Mouse (Mus musculus) spleen, adult 2 months (tissue): ENCODE data around the gene Gm2075. TPM values are rescaled to one million over a fixed set of nuclear protein-coding genes. Genes with fewer than 3 reads are reported as not detected.
"Not testable (repeated sequence)": the region's sequence is repeated elsewhere in the genome, so short reads cannot be mapped to it uniquely, and the experiment has no call there.

ENCODE experiments used
- DNase-seq, 2 experiments: peaks; one replicate each; pipeline versions ENCODE4 v3.0.0 to v3.0.0-alpha.2; 2012 to 2021; ENCODE audit warnings: low spot score in 2 of 2, low read depth in 1 of 2
- H3K27ac ChIP-seq: fragments of 200-500 bp; 2 replicates; pipeline ENCODE4 v1.5.1; 2012; ENCODE audit warnings: low read length, inconsistent platforms; ENCODE audit not compliant: insufficient read depth
- H3K27me3 ChIP-seq: fragments of 200-500 bp; 2 replicates; pipeline ENCODE4 v1.6.1; 2012; ENCODE audit warnings: mild to moderate bottlenecking, moderate library complexity, low read length, inconsistent platforms; ENCODE audit not compliant: control insufficient read depth, insufficient read depth
- H3K36me3 ChIP-seq: fragments of 200-500 bp; 2 replicates; pipeline ENCODE4 v1.6.1; 2012; ENCODE audit warnings: mild to moderate bottlenecking, low read length, inconsistent platforms; ENCODE audit not compliant: control insufficient read depth, insufficient read depth
- H3K4me1 ChIP-seq: fragments of 200-500 bp; 2 replicates; pipeline ENCODE4 v1.6.1; 2011; ENCODE audit warnings: inconsistent platforms; ENCODE audit not compliant: control insufficient read depth, insufficient read depth, insufficient read length
- H3K4me3 ChIP-seq: fragments of 200-500 bp; 2 replicates; pipeline ENCODE4 v1.5.1; 2011; ENCODE audit warnings: mild to moderate bottlenecking, inconsistent platforms; ENCODE audit not compliant: insufficient read depth, insufficient read length; ENCODE audit errors: extremely low read depth
- WGBS: fragments of 180-500 bp; shearing (Covaris S2); methylation state at CpG from one replicate; pipeline ENCODE4 v1.1.7; 2018; 5-methylcytosine and 5-hydroxymethylcytosine counted together
- polyA plus RNA-seq: library from polyadenylated mRNA; depleted of rRNA; stranded (reverse); fragments of >200 nt; gene quantifications from 2 replicates; pipeline ENCODE4 v1.2.3, GENCODE M21; 2012; rRNA removed

The Gm2075 gene
- polyA plus RNA-seq: not detected in 2 replicates

DNA sequence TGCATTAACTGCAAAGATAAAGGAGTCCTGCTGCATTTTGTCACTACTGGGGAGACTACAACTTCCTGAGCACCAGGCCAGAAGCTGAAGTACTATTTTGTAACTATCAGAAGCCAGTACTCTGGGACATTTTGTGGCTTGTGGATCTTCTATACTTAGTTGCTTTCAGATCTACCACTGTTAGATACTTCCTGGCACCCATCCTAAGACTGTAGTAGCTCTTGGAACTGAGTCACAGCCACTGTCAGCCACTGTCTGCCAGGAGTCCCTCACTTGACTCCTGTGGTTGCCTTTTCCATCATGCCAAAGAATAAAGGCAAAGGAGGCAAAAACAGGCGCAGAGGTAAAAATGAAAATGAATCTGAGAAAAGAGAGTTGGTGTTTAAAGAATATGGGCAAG is at the start of gene Gm2075:
Gene Gm2075, plus strand, starts transcription at position 301 of the 400 bp plus-strand sequence.
- H3K27me3 ChIP-seq, DNase-seq, H3K4me3 ChIP-seq, H3K27ac ChIP-seq, H3K4me1 ChIP-seq, H3K36me3 ChIP-seq: not testable (repeated sequence)
- 100% methylated on average over 1 of the region's 1 CpGs for WGBS

DNA sequence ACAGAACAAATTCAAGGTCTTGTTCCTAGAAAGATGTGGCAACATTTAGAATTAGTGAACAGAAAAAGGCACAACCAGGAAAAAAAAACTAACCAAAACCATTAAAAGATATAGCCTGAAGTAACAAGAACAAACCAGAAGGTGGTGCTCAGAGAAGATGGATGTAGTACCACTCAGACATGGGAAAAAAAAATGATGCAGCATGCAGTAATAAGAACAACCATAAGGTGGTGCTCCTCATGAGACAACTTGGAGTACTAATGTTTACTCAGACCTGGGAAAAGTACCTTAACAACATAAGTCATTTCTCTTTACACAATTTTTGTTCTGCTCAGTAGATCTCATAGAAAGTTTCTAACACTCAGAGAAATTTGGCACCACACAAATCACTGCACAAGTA is 27.6 kb upstream of the Gm2075 start:
- not testable (repeated sequence) for H3K4me3 ChIP-seq, H3K36me3 ChIP-seq, H3K27ac ChIP-seq, H3K4me1 ChIP-seq, H3K27me3 ChIP-seq, DNase-seq

DNA sequence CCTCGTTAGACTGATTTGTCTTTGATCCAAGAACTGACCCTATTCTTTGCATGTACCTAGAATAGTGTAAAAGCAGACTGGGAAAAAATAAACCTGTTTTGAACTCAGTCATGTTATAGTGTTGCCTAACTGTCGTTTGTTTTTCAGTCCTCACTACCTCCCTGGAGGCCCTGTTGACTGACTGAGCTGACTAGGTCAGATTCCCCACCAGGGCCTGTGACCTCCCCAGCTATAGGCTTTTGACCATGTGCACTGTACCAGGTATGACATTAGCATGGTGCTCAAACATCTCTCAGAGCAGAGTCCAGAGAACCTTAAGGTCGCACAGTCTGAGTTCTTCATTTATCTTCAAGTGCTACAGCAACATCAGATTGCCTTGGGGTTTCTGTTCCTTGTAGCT is 7.5 kb upstream of the Gm2075 start:
- 72% methylated on average over 3 of the region's 3 CpGs for WGBS

DNA sequence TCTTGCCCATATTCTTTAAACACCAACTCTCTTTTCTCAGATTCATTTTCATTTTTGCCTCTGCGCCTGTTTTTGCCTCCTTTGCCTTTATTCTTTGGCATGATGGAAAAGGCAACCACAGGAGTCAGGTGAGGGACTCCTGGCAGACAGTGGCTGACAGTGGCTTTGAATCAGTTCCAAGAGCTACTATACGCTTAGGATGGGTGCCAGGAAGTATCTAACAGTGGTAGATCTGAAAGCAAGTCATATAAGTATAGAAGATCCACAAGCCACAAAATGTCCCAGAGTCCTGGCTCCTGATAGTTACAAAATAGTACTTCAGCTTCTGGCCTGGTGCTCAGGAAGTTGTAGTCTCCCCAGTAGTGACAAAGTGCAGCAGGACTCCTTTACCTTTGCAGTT is 7.0 kb downstream of the Gm2075 start, which contains the start of gene Gm6803:
Gene Gm6803, minus strand, starts transcription at position 101 of the 400 bp plus-strand sequence.
- not testable (repeated sequence) for H3K4me3 ChIP-seq, H3K27ac ChIP-seq, H3K4me1 ChIP-seq, H3K36me3 ChIP-seq, DNase-seq, H3K27me3 ChIP-seq
- WGBS: 73% methylated on average over 2 of the region's 2 CpGs

More for the DNA sequence above, 7.5 kb upstream of the Gm2075 start:
- not testable (repeated sequence) for H3K4me1 ChIP-seq, DNase-seq, H3K4me3 ChIP-seq, H3K27ac ChIP-seq, H3K27me3 ChIP-seq, H3K36me3 ChIP-seq

DNA sequence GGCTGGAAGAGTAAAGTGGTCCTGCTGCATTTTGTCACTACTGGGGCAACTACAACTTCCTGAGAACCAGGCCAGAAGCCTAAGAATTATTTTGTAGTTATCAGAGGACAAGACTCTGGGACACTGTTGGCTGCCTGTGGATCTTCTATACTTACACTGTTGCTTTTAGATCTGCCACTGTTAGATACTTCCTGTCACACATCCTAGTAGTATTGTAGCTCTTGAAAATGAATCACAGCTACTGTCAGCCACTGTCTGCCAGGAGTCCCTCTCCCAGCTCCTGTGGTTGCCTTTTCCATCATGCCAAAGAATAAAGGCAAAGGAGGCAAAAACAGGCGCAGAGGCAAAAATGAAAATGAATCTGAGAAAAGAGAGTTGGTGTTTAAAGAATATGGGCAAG is 15.1 kb downstream of the Gm2075 start, which contains the start of gene Gm2056:
Gene Gm2056, plus strand, starts transcription at position 301 of the 400 bp plus-strand sequence.
- H3K27ac ChIP-seq, H3K4me3 ChIP-seq, H3K4me1 ChIP-seq, DNase-seq, H3K36me3 ChIP-seq, H3K27me3 ChIP-seq: not testable (repeated sequence)
- 79% methylated on average over 1 of the region's 1 CpGs for WGBS

DNA sequence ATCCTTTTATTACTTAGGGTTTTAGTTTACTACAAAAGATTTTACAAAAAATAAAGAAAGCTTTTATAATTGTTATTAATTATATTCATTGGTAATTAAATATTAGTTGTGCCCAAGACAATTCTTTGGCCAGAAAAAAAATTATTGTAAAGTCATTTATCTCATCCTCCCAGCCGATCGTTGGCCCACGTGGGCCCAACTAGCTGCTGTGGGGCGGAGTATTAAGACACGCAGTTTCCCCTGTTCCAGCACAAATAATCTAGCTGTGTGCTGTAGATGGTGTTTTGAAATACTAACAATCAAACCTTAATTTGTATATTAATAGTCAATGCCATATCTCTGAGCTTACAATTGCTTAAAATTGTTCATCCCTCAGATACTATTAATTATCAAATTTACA is 20.6 kb downstream of the Gm2075 start:
- H3K27ac ChIP-seq, H3K27me3 ChIP-seq, DNase-seq, H3K36me3 ChIP-seq, H3K4me1 ChIP-seq, H3K4me3 ChIP-seq: not testable (repeated sequence)
- 91% methylated on average over 5 of the region's 5 CpGs for WGBS

DNA sequence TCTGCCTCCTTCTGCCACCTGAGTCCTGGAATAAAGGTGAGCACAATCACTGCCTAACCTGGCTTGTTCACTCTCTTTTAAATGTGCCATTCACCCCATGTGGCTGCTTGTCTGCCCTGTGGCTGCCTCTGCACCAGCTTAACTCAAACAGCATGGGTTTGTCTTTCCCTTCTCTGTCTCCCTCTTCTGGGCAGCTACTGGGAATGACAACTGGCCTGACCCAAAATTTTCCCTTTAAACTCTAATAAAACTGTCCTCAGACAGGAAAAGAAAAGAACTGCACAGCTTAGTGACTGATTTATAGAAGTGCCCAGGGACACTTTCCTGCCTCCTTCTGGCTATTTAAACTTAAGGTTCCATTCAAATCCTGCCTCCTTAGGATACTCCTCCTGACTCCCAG is 27.4 kb downstream of the Gm2075 start:
- H3K36me3 ChIP-seq, H3K4me3 ChIP-seq, H3K27ac ChIP-seq, DNase-seq, H3K4me1 ChIP-seq, H3K27me3 ChIP-seq: not testable (repeated sequence)

DNA sequence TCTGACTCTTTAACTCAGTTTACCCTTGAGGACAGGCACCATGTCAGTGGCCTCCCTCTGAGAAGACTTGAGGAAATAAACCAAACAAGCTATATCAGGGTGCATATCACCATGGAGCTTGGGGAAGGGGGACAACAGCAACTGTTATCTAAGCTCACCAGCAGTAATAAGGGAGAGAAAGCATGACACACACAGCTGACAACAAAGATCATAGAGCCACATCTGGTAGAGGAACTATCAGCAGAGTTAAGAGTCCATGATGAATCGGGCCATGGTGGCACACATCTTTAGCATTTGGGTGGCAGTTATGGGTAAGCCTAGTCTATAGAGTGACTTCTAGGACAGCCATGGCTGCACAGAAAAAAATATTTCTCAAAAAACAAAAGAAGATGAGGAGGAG is 28.1 kb downstream of the Gm2075 start:
- not testable (repeated sequence) for H3K36me3 ChIP-seq, H3K4me3 ChIP-seq, H3K27ac ChIP-seq, H3K27me3 ChIP-seq, H3K4me1 ChIP-seq, DNase-seq
- WGBS: 95% methylated on average over 1 of the region's 1 CpGs

DNA sequence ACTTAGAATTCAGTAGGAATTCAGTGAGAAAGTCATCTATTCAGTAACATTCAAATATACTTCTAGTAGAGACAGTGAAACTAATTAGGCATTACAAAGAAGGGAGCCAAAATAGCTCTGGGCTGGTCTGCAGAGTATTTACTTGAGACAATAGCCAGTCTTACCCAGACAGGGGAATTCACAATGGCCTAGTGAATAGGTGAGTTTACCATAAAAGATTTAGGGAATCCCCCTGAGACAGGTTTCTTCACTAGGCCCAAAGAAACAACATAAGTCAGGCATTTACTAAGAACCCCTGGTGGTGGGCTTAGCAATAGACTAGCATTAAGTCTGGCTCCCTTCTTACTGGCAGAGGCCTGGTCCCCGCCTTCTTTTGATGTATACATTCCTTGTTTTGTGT is 33.6 kb downstream of the Gm2075 start:
- H3K27me3 ChIP-seq, H3K4me1 ChIP-seq, H3K4me3 ChIP-seq, DNase-seq, H3K27ac ChIP-seq, H3K36me3 ChIP-seq: not testable (repeated sequence)
- 68% methylated on average over 1 of the region's 1 CpGs for whole genome bisulfite sequencing

Other genes starting within 250 kb of the Gm2075 start
- gene Gm21319, start 236.1 kb upstream of the Gm2075 start, polyA plus RNA-seq: not detected in 2 replicates
- not detected in 2 replicates for gene Gm21936, start 216.3 kb upstream of the Gm2075 start, polyA plus RNA-seq
- gene BB287469, start 195.3 kb upstream of the Gm2075 start, polyA plus RNA-seq: not detected in 2 replicates
- gene Gm2001, start 169.5 kb upstream of the Gm2075 start, polyA plus RNA-seq: not detected in 2 replicates
- gene Gm2016, start 137.8 kb upstream of the Gm2075 start, polyA plus RNA-seq: not detected in 2 replicates
- not detected in 2 replicates for gene Gm2022, start 116.5 kb upstream of the Gm2075 start, polyA plus RNA-seq
- not detected in 2 replicates for gene Gm2035, start 92.0 kb upstream of the Gm2075 start, polyA plus RNA-seq
- not detected in 2 replicates for gene Gm2042, start 57.8 kb upstream of the Gm2075 start, polyA plus RNA-seq
- not detected in 2 replicates for gene Gm6803, start 6.9 kb downstream of the Gm2075 start, polyA plus RNA-seq
- gene Gm2056, start 15.2 kb downstream of the Gm2075 start, polyA plus RNA-seq: not detected in 2 replicates
- gene Gm16368, start 71.8 kb downstream of the Gm2075 start, polyA plus RNA-seq: not detected in 2 replicates
- gene Gm10436, start 170.3 kb downstream of the Gm2075 start, polyA plus RNA-seq: not detected in 2 replicates
- not detected in 2 replicates for gene Gm8332, start 238.3 kb downstream of the Gm2075 start, polyA plus RNA-seq